Mouse (Mus musculus): ENCODE results near the gene Armc12. TPM values are rescaled to one million over a fixed set of nuclear protein-coding genes. Genes with fewer than 3 reads are reported as not detected.

Armc12 gene
- not detected in 2 replicates for total RNA-seq (2015)
- total RNA-seq (2017) = not detected in 2 replicates

DNA sequence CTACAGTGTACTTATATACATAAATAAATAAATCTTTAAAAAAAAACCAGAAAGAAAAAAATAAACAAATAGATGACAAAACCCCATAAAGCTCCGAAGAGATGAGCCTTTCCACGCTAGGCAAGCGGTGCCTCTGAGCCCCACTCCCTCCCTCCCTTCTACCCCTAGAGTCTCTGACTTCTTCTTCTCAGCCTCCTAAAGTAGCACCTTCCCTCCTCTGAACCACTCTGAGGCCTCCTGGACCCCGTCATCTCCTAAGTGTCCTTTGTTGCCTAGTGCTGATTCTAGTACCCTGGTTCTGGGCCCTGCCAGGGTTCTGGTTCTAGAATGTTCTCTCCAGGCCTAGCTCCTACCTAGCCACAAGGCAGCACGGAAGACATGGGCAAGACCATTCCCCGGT, at the start of gene Armc12:
Armc12 (plus strand) TSS at position 301 of the 400 bp plus-strand sequence.
- ATAC-seq (replicated peaks; ENCODE audit: poor library complexity) = no peak

DNA sequence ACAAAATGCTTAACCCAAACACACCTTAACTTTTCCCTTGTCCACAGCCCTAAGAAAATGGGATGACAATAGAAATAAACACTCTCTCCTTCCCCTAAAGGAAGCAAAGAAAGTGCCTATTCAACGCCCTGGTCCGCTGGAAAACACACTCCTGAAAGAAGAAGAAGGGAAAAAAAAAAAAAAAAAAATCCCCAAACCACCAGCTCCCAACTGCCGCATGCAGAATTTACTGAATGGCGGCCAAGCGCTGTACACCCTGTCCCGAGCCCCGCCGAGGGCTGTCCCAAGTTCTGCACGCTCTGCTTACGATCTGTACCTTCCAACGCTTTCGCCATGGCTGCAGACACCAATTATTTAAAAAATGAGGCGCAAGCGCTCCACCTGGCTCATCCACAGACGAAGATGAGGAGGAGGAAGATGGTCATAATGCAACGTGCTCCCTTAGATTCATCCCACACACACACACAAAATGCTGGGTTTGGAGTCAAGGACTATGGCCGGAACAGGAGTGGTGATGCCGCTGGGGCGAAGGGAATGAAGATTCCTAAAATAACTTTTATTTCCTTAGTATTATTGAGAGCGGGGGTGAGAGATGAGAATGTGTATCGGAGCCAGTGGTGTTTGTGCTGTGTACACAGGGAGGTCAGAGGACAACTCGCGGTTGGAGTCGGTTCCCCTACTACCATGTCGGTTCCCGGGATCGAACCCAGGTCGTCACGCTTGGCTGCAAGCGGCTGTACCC, 45.7 kb upstream of the Armc12 start:
- ATAC-seq (replicated peaks; ENCODE audit: poor library complexity) = peak; percentile 30

DNA sequence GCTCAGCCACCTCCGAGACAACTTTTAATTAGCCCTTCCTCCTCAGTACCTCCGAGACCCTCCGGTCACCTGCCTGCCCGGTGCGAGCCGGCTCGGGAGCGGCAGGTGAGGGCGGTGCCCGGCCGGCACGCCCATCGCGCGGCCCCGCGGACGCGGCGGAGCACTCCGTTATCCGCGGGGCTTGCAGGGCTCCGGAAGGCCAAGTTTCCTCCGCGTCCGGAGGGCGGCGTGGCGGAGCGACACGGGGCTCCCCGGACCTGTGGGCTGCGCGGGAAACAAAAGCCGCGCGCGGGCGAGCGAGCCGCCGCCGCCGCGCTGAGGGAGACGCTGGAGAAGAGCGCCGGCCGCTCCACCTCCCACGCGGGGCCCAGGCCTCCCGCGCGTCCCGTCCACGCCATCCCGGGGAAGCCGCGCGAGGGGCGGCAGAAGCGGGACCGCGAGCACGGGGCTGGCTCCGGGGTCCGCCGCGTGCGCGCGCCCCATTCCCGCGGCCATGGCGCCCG, 45.1 kb upstream of the Armc12 start:
- peak; percentile 15; the same call in 1 of the 2 replicates for ATAC-seq (replicated peaks; ENCODE audit: poor library complexity)

DNA sequence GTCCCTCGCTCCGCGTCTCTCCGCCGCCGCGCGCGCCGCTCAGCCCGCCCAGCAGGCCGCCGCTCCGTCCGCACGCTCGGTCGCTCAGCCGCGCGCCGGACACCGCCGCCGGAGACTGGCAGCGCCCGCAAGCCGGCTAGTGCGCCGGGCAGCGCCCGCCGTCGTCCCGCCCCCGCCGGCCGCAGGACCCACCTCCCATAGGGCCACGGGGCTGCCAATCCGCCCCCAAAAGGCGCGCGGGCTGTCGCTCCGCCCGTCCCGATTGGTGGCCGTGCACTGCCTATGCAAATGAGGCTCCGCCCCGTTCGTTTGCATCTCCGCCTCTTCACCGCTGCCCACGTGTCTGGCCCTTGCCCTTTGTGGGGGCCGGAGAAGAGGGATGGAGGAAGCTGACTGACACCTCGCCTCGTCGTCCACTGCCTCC, 44.6 kb upstream of the Armc12 start:
- ATAC-seq (replicated peaks; ENCODE audit: poor library complexity) = peak; percentile 98

DNA sequence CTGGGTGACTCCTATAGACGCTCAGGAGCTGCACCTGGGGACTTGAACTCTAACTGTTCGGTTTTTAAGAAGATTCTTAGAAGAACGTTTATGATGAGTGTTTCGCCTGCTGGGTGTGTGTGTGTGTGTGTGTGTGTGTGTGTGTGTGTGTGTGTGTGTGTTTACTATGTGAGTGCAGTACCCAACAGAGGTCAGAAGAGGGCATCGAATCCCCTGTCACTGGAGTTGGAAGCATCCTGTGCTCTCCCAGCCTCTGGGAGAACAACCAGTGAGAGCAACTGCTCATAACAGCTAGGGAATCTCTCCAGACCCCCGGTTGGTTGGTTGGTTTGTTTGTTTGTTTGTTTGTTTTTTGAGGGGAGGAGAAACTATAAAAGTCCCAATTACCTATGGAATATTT, 43.9 kb upstream of the Armc12 start:
- no peak for ATAC-seq (replicated peaks; ENCODE audit: poor library complexity)

DNA sequence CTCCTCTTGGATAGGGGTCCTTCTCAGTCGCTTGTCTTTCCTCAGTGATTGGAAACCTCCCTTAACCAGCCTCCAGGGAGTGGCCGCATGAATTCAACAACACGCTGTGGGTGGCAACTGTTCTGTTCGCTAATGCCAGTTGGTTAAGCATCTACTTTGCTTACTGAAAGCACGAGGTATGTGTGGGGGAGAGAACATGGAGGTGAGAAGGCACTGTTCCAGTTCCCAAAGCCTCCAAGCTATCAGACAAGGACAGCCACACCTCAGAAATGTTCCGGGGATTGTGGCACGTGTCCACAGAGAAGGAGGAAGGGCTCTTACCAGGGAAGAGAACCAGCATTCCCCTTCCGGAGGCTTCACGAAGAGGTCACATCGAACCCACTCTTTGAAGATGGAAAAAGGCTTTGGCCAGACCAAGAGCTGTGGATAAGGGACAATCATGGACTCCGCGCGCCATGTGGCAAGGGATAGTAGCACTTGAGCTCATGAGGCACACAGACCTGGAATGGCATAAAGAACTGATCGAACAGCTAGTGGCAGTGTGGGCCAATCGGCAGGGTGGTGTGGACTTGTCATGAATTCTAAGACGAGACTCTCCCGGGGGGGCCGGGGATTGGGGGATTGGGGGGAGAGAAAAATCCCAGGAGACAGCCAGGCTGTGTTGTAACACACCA, 42.9 kb upstream of the Armc12 start:
- no peak for ATAC-seq (replicated peaks; ENCODE audit: poor library complexity)

DNA sequence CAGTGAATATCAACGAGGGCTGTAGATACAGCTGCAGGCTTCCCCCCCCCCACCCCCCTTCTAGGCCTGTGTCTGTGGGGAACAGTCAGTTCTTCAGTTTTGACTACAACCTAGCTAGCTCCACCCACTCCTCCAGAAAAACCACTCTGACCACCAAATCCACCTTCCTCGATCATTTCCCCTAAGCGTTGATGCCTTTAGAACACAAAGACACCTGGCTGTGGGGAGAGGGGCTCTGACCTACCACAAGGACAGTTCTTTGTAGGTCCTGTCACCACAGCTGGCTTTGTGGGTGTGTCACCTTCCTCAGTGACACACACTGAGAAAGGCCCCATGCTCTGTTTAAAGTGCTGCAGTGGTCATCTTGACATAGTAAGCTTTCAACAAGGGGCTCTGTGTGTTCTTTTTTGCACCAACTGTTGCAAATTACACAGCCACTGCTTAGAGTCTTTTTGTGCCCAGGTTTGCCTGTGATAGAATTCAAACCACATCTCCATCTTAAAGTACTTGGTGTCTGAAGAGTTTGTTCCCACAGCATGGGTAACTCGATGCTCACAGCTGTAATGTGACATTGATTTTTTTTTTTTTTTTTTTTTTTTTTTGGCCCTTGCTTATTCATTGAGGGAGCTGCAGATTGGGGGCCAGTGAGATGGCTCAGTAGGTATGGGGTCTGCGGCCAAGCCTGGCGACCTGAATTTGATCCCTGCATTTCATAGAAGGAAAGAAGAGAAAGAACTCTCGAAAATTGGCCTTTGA, 42.2 kb upstream of the Armc12 start:
- no peak for ATAC-seq (replicated peaks; ENCODE audit: poor library complexity)

DNA sequence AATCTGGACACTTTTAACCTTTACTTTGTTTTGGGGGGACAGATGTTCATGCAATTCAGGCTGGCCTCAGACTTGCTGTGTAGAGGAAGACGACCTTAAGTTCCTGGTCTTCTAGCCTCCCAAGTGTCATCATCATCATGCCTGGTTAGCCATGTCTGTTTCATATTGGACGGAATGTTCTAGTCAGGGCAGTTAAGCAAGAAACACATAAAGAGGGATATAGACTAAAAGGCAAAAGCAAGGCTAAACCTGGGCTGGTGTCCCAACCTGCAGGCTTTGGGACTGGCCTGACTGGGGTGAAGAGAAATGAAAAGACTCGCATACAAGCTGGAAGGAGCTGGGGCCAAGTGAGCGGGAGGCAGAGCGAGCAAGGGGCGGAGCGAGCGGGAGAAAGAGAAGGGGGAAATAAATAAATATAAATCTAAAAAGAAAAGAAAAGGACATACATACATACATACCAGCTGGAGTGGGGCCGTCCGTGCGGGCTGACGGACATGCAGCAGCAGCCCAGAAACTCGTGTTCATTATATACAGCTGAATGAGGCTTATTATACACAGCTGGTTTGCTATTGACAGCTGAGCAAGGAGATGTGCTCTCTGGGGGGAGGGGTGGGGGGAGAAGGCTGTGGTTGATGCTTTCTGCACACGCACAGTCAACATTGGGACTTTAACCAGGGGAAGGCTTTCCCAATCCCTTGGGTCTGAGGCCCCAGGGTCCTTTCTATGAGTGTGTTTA, 39.4 kb upstream of the Armc12 start:
- ATAC-seq (replicated peaks; ENCODE audit: poor library complexity) = no peak

DNA sequence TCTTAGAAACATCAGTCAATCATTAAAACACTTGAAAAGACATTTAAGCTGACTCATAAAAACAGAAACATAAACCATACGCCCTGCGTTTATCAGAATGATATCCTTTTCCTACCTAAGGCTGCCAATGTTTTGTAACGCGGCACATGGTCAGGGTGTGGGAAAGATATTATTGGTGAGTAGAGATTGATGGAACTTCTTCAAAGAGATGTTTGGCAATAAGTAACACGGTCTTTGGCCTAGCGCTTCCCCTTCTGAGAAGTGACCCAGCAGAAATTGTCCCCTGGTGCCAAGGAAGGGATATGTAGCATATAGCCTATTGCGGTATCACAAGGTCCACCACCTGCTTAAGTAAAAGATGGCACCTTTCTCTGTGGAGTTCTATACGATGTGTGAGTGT, 34.8 kb upstream of the Armc12 start:
- ATAC-seq (replicated peaks; ENCODE audit: poor library complexity) = peak; percentile 64

DNA sequence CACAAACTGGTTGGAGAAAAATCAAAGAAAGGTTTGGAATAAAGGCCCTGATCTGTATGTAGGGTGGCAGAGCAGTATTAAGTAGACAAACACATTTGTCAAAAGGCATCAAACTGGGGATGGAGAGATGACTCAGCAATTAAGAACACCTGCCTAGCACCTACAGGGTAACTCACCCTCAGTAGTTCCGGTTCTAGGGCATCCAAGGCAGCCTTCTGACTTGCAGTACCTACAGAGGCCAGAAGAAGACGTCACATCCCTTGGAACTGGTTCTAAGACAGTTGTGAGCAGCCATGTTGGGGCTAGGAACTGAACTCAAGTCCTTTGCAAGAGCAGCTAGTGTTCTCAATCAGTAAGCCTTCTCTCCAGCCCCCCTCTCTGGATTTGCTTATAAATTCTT, 31.4 kb upstream of the Armc12 start:
- no peak for ATAC-seq (replicated peaks; ENCODE audit: poor library complexity)

DNA sequence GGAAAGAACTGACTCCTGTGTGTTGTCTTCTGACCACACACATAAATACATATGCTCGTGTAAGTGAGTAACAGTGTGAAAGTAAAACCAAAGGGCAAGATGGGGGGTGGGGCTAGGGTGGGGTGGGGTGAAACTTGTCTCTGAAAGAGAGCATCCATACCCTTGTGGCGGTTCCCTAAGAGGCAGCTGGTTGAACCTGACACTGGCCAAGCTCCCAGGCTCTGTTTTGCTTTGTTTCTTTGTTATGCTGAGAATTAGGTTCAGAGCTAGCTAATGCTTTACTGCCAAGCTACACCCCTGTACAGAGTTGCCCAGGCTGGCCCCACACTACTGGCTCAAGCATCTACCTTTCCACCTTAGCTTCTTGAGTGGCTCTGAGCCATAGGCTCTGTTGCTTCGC, 30.1 kb upstream of the Armc12 start:
- ATAC-seq (replicated peaks; ENCODE audit: poor library complexity) = no peak

DNA sequence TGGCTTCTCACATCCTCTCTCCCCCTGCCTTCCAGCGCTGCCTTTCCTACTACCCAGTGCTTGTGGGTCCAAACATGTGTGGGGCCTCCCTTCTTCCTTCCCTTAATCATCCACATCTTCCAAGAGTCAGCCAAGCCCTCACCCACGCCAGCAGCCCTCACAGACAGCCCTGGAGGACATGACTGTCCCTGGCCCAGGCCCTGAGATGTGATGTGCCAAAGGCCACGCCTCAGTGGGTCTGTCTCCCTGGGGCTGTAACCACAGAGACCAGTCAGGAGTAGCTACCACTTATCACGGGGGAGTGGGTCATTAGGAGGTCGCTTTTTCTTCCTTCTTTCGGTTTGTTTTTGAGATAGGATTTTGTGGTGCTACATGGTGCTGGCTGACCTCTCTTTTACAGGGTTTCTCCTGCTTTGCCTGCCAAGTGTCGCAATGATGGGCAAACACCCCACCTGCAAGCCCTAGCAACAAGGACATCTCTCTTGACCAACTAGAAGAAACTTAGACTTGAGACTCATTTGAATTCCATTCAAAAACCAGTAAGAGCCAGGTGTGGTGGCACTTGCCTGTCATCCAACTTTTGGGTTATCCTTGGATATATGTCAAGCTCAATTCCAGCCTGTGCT, 28.3 kb upstream of the Armc12 start:
- ATAC-seq (replicated peaks; ENCODE audit: poor library complexity) = 0 out of 2 replicates have a peak, but pooled peaks have one; percentile 34

DNA sequence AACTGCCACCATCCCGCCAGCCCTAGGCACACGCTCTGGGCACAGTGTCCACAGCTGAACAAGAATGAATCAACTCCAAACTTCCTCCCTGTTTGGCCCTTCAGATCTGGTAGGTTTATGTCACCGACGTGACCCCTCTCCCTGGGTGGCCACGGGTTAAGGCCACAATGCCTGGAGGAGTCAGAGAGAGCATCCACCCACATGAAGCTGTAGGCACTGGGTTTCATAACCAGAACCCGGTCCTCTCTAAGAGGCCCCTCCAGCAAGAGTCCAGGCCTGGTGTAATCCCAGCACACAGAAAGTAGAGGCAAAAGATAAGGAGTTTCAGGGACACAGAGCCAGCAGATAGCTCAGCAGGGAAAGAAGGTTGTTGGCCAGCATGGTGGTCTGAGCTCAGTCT, 26.4 kb upstream of the Armc12 start:
- ATAC-seq (replicated peaks; ENCODE audit: poor library complexity) = no peak

DNA sequence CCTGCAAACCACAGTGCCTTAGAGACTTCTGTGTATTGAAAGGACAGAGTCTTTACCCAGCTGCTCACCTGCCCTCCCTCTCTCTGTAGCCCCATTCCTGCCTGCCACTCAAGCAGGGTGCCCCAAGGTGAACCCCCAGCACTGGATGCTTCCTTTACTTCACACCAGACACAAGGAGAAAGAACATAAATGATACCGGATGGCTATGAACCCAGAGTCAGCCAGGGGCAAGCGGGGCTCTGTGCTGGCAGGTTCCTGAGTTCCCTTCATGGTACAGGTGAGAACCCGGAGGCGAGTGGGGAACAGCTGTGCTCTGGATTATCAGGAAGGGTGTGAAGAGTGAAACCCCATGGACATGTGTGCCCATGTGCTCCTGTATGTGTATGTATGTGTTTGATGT, 25.0 kb upstream of the Armc12 start:
- ATAC-seq (replicated peaks; ENCODE audit: poor library complexity) = no peak

DNA sequence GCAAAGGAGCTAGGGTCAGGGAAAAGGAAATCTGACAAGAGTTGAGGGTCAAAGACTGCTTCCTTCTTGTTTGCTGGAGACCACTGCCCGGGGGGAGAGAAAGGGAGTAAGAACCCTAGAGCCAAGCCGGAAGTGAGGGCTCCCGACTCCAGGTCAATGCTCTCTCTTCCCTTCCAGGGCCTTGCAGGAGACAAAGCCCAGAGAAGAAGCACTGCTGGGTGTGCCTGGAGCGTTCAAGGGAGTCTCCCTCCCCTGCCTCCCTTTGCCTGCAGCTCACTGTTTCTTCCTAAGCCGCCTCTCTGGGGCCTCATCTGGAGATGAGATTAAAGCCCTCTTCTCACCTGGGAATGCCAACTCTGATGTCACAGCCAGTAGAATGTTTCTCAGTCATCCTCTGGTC, 23.7 kb upstream of the Armc12 start:
- ATAC-seq (replicated peaks; ENCODE audit: poor library complexity) = no peak

DNA sequence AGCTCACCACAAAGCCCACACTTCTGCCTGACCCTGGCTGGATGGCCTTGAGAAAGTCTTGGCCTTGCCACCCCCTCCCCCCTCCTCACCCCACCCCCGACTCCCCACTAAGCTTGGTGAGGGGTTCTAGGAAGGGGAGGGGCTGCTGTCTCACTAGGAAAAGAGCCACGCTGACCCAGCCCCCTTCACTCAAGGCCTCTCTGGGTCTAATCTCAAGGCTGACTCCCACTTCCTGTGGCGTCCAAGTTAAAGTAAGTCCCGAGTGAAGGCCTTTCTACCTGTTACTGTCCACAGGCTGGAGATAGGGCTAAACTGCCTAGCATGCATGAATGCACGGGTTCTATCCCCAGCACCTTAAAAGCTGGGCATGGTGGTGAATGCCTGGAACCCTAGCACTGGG, 23.1 kb upstream of the Armc12 start:
- no peak for ATAC-seq (replicated peaks; ENCODE audit: poor library complexity)

DNA sequence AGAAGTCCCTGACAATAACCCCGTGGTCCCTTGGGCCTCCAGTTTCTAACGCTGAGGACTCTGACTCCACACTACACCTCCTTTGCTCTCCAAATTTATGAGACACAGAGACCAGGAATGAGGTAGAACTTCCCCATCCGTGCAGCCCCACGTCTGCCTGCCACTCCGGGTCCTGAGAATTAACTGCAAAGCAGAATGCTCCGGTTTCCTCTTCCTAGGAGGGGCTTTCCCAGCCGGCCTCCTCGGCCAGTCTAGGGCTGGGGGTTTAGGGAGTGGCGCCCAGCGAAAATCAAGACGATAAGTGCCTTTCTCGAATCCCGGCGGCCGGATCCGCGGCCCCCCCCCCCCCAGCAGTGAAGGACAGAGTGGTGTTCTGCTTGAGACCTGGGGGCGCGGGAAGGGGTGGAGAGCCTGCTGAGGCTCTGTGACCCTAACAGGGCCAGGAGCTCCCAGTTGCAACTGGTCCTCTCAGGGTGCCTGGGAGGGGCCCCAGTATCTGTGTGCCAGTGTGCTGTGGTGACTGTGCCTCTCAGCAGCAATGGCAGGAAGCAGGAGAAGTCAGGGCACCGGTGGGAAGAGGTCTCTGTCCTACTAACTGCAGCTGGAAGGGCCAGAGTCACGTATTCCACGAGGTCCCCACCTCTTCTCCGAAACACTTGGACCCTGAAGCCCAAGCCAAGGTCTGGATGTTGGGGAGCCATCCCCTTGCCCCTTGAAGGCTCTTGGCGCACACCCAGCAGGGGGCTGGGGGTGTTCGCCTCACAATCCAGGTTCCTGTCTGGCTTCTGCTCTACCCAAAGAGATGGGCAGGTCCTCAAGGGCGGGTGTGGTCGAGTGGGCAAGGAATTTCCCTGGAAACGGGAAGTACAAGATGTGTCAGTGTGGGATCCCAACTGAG, 19.9 kb upstream of the Armc12 start:
- ATAC-seq (replicated peaks; ENCODE audit: poor library complexity) = 0 out of 2 replicates have a peak, but pooled peaks have one; percentile 13

DNA sequence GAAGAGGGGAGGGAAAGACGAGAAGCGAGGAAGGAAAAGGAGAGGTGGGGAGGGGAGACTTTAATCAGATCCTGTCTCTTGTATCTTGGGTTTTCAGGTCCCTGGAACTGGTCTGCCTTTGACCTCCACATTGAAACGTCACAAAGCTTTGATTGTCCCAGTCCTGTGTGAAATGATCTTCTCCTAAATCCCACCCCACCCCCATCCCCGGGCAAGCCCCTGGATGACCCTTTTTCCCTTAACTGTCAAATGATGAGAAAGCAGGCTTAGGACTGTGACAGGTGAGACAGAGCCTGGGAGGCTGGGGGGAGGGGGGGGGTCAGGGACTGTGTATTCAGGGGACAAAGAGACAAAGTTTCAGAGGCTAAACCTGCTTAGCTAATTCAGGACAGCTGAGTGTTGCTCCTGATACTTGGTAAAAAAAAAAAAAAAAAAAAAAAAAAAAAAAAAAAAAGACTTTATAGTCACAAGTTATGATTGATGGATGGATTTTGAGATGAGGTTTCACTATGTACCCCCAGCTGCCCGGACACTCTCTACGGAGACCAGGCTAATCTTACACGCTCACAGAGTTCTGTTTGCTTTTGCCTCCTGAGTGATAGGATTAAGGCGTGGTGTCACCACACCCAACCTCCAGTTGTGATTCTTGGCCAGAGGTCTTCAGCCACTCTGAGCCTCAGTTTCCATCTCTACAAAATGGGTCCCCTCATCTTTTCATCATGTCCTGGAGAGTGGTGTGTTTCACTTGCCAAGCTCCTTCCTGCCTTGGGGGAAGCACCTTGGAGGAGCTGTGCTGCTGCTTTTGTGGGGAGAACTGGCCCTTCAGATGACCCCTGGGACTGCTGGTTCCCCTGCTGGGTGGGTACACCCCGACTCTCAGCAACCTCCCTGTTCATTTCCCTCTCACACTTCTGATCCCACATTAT, 18.7 kb upstream of the Armc12 start:
- ATAC-seq (replicated peaks; ENCODE audit: poor library complexity) = 0 out of 2 replicates have a peak, but pooled peaks have one; percentile 42

All from megakaryocyte progenitor cell, adult 5-6 weeks (primary cell).